Mouse (Mus musculus): Measurements from ENCODE around the gene Tspo2. TPM values are rescaled to one million over a fixed set of nuclear protein-coding genes. Genes with fewer than 3 reads are reported as not detected.

The Tspo2 gene
- polyA plus RNA-seq, 1 experiment from 2014 or later, result not detected

DNA sequence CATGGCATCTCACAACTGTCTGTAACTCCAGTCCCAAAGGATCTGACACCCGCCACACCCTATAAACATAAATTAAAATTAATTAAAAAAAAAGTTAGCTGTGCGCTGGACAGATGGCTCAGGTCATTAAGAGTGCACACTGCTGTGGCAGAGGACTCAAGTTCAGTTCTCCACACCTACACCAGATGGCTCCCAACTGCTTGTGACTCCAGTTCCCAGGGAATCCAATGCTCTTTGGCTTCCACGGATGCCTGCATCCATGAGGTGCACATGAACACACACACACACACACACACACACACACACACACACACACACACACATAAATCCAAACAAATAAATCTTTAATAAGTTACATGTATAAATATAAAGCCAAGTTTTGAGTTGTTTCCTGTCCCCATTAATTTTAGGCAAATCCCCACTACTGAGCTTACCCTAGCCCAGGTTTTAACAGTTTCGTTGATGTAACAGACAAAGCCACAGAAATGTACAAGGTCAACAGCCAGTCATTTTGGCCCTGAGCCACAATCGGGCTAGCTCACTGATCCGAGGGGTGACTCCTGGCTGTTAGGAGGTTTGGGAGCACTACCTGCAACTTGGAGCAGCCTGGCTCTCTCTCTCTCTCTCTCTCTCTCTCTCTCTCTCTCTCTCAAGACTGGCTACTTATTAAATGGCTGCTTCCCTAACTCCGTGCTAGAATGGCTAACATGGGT lies 8.4 kb downstream of the Tspo2 start:
- no peak overlapping the region for H3K27ac ChIP-seq
- H3K9me3 ChIP-seq, result no peaks in the 10 kb centered on the region
- WGBS, result 80% methylated on average over 7 of the region's 7 CpGs
- H3K27me3 ChIP-seq (ENCODE audit: poor library complexity, severe bottlenecking), result no peaks in the 10 kb centered on the region
- no peak for DNase-seq (ENCODE audit: extremely low spot score, low spot score)
- H3K4me1 ChIP-seq, result peaks cover 8% of the 10 kb centered on the region
- no peaks in the 10 kb centered on the region for H3K36me3 ChIP-seq (replicated peaks)
- no peak overlapping the region for H3K4me3 ChIP-seq

DNA sequence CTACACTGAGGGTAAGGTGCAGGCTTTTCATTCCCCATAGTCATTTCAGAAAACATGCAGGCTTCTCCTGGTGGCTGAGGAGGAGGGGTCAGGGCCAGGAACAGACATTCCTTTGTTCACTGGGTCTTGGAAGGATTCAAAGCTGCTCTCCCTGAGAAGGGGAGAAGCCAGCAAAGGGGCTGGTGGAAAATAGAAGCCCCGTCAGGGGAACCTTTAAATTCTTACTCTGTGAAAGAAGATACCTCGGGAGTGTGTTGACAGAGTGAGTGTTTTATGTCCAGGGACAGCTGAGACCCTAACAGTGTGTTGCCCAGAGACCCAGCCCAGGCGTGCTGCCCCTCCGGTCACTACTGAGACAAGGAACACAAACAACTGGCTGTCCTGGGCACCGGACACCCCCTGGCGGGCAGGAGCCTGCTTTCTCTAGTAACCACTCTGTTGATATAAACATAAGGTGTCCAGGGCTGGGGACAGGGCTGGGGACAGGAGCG lies 13.9 kb downstream of the Tspo2 start:
- Histone ChIP-seq H3K4me1 (peaks cover 30% of the 10 kb centered on the region), H3K27ac (peak overlapping the region; percentile 83), H3K27me3 (ENCODE audit: poor library complexity, severe bottlenecking) (no peaks in the 10 kb centered on the region), H3K4me3 (no peak overlapping the region), H3K9me3 (no peaks in the 10 kb centered on the region), H3K36me3 (replicated peaks) (no peaks in the 10 kb centered on the region)
- peak; percentile 38 for DNase-seq (ENCODE audit: extremely low spot score, low spot score)
- WGBS, result 38% methylated on average over 7 of the region's 7 CpGs

DNA sequence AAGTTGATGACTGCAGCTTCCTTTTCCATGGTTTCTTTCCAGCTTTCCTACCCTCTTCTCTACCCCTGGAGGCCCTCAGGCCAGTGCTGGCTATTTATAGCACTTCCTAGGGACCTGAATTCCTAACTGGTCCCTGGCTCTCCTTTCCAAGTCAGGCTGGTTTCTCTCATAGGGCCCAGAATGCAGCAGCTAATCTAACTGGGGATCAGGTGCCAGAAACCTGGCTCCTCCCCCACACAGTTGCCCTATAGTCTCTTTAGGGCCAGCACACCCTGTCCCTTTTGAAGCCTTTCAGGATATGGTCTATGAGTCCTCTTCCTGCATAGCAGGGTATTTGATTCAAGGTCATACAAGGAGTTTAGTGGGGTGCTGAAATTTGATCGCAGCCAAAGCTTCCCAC lies 14.8 kb downstream of the Tspo2 start:
- Histone ChIP-seq H3K27me3 (ENCODE audit: poor library complexity, severe bottlenecking) (no peaks in the 10 kb centered on the region), H3K9me3 (no peaks in the 10 kb centered on the region), H3K27ac (peak overlapping the region; percentile 83), H3K4me3 (no peak overlapping the region), H3K4me1 (peaks cover 34% of the 10 kb centered on the region), H3K36me3 (replicated peaks) (no peaks in the 10 kb centered on the region)
- 79% methylated on average over 1 of the region's 1 CpGs for WGBS
- DNase-seq (ENCODE audit: extremely low spot score, low spot score), result no peak

DNA sequence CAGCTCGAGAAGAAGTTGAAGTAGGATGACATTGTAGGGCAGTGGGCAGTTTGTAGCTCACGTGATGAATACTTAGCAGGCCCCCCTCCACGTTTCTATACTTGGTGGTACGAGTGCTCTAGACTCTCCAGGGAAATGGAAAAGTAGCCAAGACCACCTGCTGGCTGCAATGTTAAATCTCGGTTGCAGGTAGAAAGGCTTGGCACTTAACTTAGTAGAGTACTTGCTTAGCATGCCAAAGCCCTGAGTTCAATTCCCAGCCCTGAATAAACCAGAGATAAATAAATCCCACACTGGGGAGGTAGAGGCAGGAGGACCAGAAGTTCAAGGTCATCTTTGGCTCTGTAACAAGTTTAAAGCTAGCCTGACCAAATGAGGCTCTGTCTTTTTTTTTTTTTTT lies 16.8 kb downstream of the Tspo2 start:
- H3K27ac ChIP-seq, result no peak overlapping the region
- H3K4me1 ChIP-seq, result peaks cover 46% of the 10 kb centered on the region
- no peaks in the 10 kb centered on the region for H3K27me3 ChIP-seq (ENCODE audit: poor library complexity, severe bottlenecking)
- H3K9me3 ChIP-seq, result no peaks in the 10 kb centered on the region
- no peaks in the 10 kb centered on the region for H3K36me3 ChIP-seq (replicated peaks)
- WGBS, result 80% methylated on average over 5 of the region's 5 CpGs
- no peak overlapping the region for H3K4me3 ChIP-seq
- DNase-seq (ENCODE audit: extremely low spot score, low spot score), result no peak

DNA sequence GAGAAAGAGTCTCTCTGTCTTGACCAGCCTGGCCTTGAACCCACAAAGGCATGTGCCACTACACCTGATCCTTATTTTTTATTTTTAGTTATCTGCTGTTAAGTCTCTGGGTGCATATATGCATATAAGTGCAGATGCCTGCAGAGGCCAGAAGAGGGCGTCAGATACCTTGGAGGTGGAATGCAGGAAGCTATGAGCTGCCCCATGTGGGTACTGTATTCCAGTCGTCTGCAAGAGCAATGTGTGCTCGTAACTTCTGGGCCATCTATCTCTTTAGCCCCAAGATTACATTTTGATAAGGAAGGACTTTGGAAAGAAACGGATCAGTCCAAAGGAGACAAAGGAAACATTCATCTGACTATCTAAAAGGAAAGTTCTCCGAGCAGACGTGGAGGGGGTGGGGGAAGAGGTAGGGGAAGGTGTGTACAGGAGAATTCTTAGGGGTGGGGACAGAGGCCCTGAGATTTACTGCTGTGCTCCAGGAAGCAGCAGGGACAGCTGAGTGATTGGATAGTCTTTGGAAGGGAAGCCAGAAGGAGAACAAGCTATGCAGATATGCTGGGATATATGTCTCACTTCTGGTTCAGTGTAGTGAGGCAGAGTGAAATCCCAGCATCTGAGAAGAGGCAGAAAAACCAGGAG lies 17.5 kb downstream of the Tspo2 start:
- no peaks in the 10 kb centered on the region for H3K36me3 ChIP-seq (replicated peaks)
- DNase-seq (ENCODE audit: extremely low spot score, low spot score), result no peak
- no peaks in the 10 kb centered on the region for H3K9me3 ChIP-seq
- WGBS, result 81% methylated on average over 6 of the region's 6 CpGs
- H3K27me3 ChIP-seq (ENCODE audit: poor library complexity, severe bottlenecking), result no peaks in the 10 kb centered on the region
- H3K4me3 ChIP-seq, result no peak overlapping the region
- no peak overlapping the region for H3K27ac ChIP-seq
- peaks cover 46% of the 10 kb centered on the region for H3K4me1 ChIP-seq

DNA sequence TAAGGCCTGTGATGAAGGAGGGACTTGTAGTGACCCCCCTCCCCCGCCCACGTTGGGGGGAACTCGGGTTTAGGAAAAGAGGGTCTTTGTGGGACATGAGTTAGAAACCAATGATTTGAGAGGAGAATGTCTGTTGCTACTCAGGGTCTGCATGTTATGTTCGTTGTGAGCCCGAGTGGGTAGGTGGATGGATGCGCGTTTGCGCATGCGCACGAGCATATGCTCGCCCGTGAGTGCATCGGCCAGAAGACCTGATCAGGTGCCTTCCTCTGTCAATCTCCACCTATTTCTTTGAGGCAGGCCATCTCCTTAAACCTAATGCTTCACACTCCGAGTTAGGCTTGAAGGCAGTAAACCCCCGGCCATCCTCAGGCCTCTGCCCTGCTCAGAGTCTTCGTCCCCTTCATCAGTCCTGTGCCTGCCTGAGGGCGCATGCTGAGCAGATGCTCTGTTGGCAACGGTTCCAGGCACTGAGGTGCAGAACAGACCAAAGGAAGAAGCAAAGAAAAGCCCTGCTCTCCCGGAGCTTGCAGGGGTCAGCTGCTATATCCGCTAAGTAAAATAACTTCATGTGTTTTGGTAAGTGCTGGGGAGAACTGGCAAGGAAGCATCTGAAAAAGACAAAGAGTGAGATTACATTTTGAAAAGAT lies 18.2 kb downstream of the Tspo2 start:
- no peak for DNase-seq (ENCODE audit: extremely low spot score, low spot score)
- Histone ChIP-seq H3K27ac (0 out of 2 replicates have a peak overlapping the region, but pooled peaks have one; percentile 15), H3K27me3 (ENCODE audit: poor library complexity, severe bottlenecking) (no peaks in the 10 kb centered on the region), H3K4me1 (peaks cover 52% of the 10 kb centered on the region), H3K9me3 (no peaks in the 10 kb centered on the region), H3K36me3 (replicated peaks) (no peaks in the 10 kb centered on the region), H3K4me3 (no peak overlapping the region)
- WGBS, result 83% methylated on average over 20 of the region's 20 CpGs

DNA sequence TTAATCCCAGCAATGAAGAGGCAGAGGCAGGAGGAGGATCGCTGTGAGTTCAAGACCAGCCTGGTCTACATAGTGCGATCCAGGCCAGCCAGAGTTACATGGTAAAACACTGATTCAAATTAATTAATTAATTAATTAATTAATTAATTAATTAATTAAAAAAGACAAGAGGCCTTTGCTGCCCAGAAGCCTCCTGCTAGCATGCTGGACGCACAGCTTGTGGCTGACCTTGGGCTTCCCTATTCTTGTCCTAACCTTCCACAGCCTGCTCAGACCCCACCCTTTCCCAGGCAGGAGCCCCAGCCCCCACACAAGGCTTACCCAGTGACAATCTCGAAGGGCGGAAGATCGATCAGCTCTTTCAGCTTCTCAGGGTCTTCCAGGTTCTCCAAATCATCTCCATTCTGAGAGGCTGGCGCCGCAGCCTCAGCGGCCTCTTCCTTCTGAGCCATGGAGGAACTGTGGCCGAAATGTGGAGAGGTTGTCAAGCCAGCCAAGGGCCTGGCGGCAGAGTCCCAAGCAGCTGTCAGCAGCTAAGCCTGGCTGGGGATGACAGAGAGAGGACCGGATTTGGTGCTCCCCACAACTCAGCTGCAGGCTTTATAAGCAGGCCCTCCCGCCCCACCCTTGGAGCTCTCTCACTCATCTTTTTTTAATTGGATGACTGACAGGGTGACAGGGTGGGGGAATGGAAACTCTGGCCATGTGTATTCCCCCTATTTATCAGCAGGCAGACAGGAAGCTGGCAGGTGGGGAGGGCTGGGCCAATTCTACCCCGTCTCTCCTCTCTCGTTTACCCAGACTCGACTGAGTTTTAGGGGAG lies 19.0 kb downstream of the Tspo2 start, which contains the start of gene Apobec2:
Gene Apobec2, minus strand, starts transcription at position 773 of the 823 bp plus-strand sequence.
- Histone ChIP-seq H3K4me3 (no peak within 1 kb of the TSS), H3K27me3 (ENCODE audit: poor library complexity, severe bottlenecking) (no peaks in the 10 kb centered on the region), H3K36me3 (replicated peaks) (no peaks in the 10 kb centered on the region), H3K27ac (0 out of 2 replicates have a peak within 1 kb of the TSS, but pooled peaks have one; percentile 46), H3K4me1 (peaks cover 48% of the 10 kb centered on the region), H3K9me3 (no peaks in the 10 kb centered on the region)
- WGBS, result 75% methylated on average over 16 of the region's 16 CpGs
- DNase-seq (ENCODE audit: extremely low spot score, low spot score), result no peak

DNA sequence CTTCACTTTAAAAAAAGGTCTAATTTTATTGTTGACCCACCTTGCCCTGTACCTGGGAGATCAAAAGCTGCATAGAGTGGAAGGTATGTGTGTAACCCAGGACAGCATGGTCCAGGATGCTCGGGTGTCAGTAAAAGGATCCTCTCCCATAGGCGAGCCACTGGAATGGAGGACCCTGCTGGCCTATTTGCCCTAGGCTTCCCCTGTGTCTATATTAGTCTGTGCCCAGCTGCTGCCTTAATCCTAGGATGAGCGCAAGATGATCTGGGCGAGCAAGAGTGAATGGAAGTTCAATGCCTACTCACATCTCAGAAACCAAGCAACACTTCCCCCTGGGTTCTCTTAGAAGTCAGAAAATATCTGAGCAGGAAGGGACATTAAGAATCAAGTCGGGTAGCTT lies 20.3 kb downstream of the Tspo2 start:
- Histone ChIP-seq H3K36me3 (replicated peaks) (no peaks in the 10 kb centered on the region), H3K9me3 (no peaks in the 10 kb centered on the region), H3K27me3 (ENCODE audit: poor library complexity, severe bottlenecking) (no peaks in the 10 kb centered on the region), H3K4me3 (no peak overlapping the region), H3K4me1 (peaks cover 47% of the 10 kb centered on the region), H3K27ac (0 out of 2 replicates have a peak overlapping the region, but pooled peaks have one; percentile 8)
- DNase-seq (ENCODE audit: extremely low spot score, low spot score), result no peak
- 78% methylated on average over 5 of the region's 5 CpGs for WGBS

DNA sequence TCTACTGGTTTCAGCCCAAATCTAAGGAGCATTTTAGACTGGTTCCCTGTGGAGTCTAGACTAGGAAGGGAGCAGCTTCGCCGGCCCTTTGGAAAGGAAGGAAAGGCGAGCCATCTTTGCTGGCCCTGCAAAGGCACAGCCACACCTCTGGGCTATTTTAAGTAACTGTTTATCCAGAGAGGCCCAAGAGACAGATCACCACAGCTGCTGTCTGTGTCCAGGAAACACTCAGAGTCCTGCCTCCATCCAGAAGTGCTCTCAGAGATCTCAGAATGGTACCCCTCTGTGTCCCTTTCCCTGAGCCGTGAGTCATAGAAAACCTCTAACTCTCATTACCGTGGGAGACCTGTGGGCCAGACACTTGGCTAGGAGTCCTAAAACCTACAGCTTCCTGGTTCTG lies 20.9 kb downstream of the Tspo2 start:
- H3K4me3 ChIP-seq, result no peak overlapping the region
- DNase-seq (ENCODE audit: extremely low spot score, low spot score), result no peak
- no peaks in the 10 kb centered on the region for H3K9me3 ChIP-seq
- no peaks in the 10 kb centered on the region for H3K36me3 ChIP-seq (replicated peaks)
- H3K27me3 ChIP-seq (ENCODE audit: poor library complexity, severe bottlenecking), result no peaks in the 10 kb centered on the region
- H3K4me1 ChIP-seq, result peaks cover 51% of the 10 kb centered on the region
- peak overlapping the region; percentile 37; the same call in 1 of the 2 replicates for H3K27ac ChIP-seq
- 63% methylated on average over 5 of the region's 5 CpGs for WGBS

DNA sequence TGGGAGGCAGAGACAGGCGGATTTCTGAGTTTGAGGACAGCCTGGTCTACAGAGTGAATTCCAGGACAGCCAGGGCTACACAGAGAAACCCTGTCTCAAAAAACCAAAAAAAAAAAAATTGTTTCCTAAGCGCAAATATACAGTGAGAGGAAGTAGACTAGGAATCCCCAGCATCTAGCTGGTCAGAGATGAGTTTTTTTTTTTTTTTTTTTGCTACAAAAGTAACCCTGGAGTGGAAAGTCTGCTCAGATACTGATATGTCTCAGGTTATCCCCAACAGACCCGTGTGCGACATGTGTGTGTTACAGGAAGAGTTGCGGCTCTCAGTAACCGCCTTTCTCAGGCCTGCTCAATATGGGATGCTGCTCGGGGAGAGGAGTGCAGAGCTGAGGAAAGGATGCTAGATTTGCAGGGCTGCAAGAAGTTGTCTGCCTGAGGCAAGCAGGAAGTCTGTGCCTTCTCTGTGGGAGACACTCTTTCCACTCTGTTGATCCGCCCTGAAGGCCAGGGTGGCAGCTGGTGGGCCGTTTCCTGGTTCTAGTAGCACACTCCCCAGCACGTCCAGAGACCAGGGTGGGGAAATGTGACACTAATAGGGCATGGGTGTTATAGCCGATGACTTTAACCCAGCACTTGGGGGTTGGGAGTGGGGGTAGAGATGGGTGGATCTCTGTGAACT lies 23.3 kb downstream of the Tspo2 start:
- no peaks in the 10 kb centered on the region for H3K9me3 ChIP-seq
- 70% methylated on average over 11 of the region's 11 CpGs for WGBS
- H3K4me3 ChIP-seq, result no peak overlapping the region
- peak overlapping the region; percentile 56; the same call in 1 of the 2 replicates for H3K27ac ChIP-seq
- H3K27me3 ChIP-seq (ENCODE audit: poor library complexity, severe bottlenecking), result no peaks in the 10 kb centered on the region
- no peaks in the 10 kb centered on the region for H3K36me3 ChIP-seq (replicated peaks)
- peaks cover 47% of the 10 kb centered on the region for H3K4me1 ChIP-seq
- DNase-seq (ENCODE audit: extremely low spot score, low spot score), result no peak

DNA sequence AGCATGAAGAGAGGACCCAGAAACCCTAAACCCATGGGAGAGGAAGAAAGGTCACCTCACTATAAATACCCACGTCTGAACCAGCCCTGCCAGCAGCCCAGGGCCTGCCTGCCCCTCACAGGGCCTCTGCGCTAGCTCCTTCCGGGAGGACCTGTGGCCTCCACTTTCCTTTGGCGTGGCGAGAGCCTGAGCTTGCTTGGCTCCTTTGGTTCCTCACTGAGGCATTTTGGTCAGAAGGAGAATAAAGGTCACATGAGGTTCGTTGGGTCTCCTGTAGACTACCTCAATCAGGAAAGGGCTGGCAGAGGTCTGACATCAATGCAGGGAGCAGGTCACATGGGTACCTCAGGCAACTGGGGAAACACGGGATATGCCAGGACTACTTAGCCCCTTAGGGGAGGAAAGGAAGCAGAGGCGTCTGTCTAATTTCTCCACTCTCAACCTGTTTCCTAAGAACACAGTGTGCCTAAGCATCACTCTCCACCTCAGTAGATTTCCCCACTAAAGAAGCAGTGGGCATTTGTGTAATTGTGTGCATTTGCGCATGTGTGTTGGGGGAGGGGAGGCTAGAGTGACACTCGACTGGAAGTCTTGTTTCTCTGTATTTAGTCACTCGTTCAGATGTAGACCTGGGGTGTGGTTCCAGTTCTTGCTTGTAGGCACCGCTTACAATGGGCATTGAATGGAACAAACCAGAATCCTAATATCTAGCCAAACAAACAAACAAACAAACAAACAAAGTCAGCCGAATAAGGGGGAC lies 24.2 kb downstream of the Tspo2 start:
- H3K4me1 ChIP-seq, result peaks cover 39% of the 10 kb centered on the region
- no peak for DNase-seq (ENCODE audit: extremely low spot score, low spot score)
- WGBS, result 73% methylated on average over 13 of the region's 13 CpGs
- no peaks in the 10 kb centered on the region for H3K27me3 ChIP-seq (ENCODE audit: poor library complexity, severe bottlenecking)
- H3K4me3 ChIP-seq, result no peak overlapping the region
- no peaks in the 10 kb centered on the region for H3K9me3 ChIP-seq
- no peaks in the 10 kb centered on the region for H3K36me3 ChIP-seq (replicated peaks)
- peak overlapping the region; percentile 63 for H3K27ac ChIP-seq
